Mouse (Mus musculus) neural tube, embryonic 11.5 days (tissue): ENCODE measurements around the gene Ntn5. TPM values are rescaled to one million over a fixed set of nuclear protein-coding genes. Genes with fewer than 3 reads are reported as not detected.

Experiments
- ATAC-seq: fragments of 200-750 bp; cut with Nextera tagmentation; 2 replicates; pipeline ENCODE4 v1.8.0; 2017; ENCODE audit warnings: moderate number of reproducible peaks, mild to moderate bottlenecking, moderate TSS enrichment, moderate library complexity; ENCODE audit not compliant: insufficient read depth, low FRiP score, low TSS enrichment
- DNase-seq: peaks from one replicate; pipeline ENCODE4 v3.0.0-alpha.2; 2015; ENCODE audit warnings: low spot score
- H3K27ac ChIP-seq: fragments of 300-500 bp; sonication (generic); 2 replicates; pipeline ENCODE4 v1.5.1; 2014; ENCODE audit warnings: low read depth, mild to moderate bottlenecking, low read length
- H3K27me3 ChIP-seq: fragments of 300-500 bp; sonication (generic); 2 replicates; pipeline ENCODE4 v1.6.1; 2014; ENCODE audit warnings: mild to moderate bottlenecking, low read length, mixed read lengths; ENCODE audit not compliant: control insufficient read depth, insufficient read depth
- H3K36me3 ChIP-seq: fragments of 300-500 bp; sonication (generic); 2 replicates; pipeline ENCODE4 v1.6.1; 2014; ENCODE audit warnings: mild to moderate bottlenecking, low read length, moderate library complexity, mixed read lengths; ENCODE audit not compliant: control insufficient read depth, insufficient read depth
- H3K4me1 ChIP-seq: fragments of 300-500 bp; sonication (generic); 2 replicates; pipeline ENCODE4 v1.6.1; 2014; ENCODE audit warnings: low read length, mixed read lengths; ENCODE audit not compliant: control insufficient read depth, insufficient read depth
- H3K4me2 ChIP-seq: fragments of 300-500 bp; sonication (generic); 2 replicates; pipeline ENCODE4 v1.6.1; 2014; ENCODE audit warnings: low read depth, mild to moderate bottlenecking, moderate library complexity
- H3K4me3 ChIP-seq: fragments of 300-500 bp; sonication (generic); 2 replicates; pipeline ENCODE4 v1.5.1; 2014; ENCODE audit warnings: low read depth, low read length
- H3K9ac ChIP-seq: fragments of 300-500 bp; sonication (generic); 2 replicates; pipeline ENCODE4 v1.6.1; 2014; ENCODE audit warnings: mild to moderate bottlenecking, low read length
- H3K9me3 ChIP-seq: fragments of 300-500 bp; sonication (generic); 2 replicates; pipeline ENCODE4 v1.6.1; 2016; ENCODE audit warnings: low read length; ENCODE audit not compliant: control insufficient read depth
- WGBS: fragments of 180-500 bp; shearing (Covaris S2); extraction: QIAGEN DNeasy Blood & Tissue Kit; methylation state at CpG from one replicate; pipeline ENCODE4 v1.1.7; 2014; 5-methylcytosine and 5-hydroxymethylcytosine counted together
- polyA plus RNA-seq: library from polyadenylated mRNA; unstranded; fragments of >200 nt; fragmentation: Nextera tagmentation; extraction: Ambion mirVana; gene quantifications from 2 replicates; pipeline ENCODE4 v1.2.1, GENCODE M21; 2014

Gene Ntn5
- polyA plus RNA-seq, 1 experiment from 2014 or later: 1.4 TPM

GRCm38 (mm10) chr7:45721642-45722347 lies 38.0 kb downstream of the Ntn5 start:
- Histone ChIP-seq H3K27ac (no peak overlapping the region), H3K9me3 (no peaks in the 10 kb centered on the region), H3K27me3 (no peaks in the 10 kb centered on the region), H3K36me3 (peaks cover 34% of the 10 kb centered on the region), H3K4me1 (peaks cover 11% of the 10 kb centered on the region), H3K9ac (no peak overlapping the region), H3K4me2 (no peak overlapping the region), H3K4me3 (0 out of 2 replicates have a peak overlapping the region, but pooled peaks have one; percentile 2)
- WGBS: 73% methylated on average over 13 of the region's 13 CpGs
- DNase-seq (no peak), ATAC-seq (no peak)

GRCm38 (mm10) chr7:45722348-45722713 lies 38.5 kb downstream of the Ntn5 start:
- Histone ChIP-seq H3K9ac (no peak overlapping the region), H3K4me3 (0 out of 2 replicates have a peak overlapping the region, but pooled peaks have one; percentile 2), H3K27ac (no peak overlapping the region), H3K4me2 (no peak overlapping the region), H3K9me3 (no peaks in the 10 kb centered on the region), H3K4me1 (peaks cover 8% of the 10 kb centered on the region), H3K36me3 (peaks cover 34% of the 10 kb centered on the region), H3K27me3 (no peaks in the 10 kb centered on the region)
- 79% methylated on average over 13 of the region's 13 CpGs for WGBS
- ATAC-seq (no peak), DNase-seq (no peak)

GRCm38 (mm10) chr7:45723301-45723700 lies 39.5 kb downstream of the Ntn5 start:
- peaks cover 8% of the 10 kb centered on the region for H3K4me1 ChIP-seq
- no peak for ATAC-seq
- no peak overlapping the region for H3K9ac ChIP-seq
- no peak overlapping the region for H3K4me3 ChIP-seq
- no peak for DNase-seq
- H3K27me3 ChIP-seq: no peaks in the 10 kb centered on the region
- 94% methylated on average over 4 of the region's 4 CpGs for WGBS
- no peaks in the 10 kb centered on the region for H3K9me3 ChIP-seq
- peaks cover 34% of the 10 kb centered on the region for H3K36me3 ChIP-seq
- no peak overlapping the region for H3K27ac ChIP-seq
- H3K4me2 ChIP-seq: no peak overlapping the region

GRCm38 (mm10) chr7:45723781-45724180 lies 40.0 kb downstream of the Ntn5 start:
- no peak for DNase-seq
- 95% methylated on average over 14 of the region's 14 CpGs for WGBS
- Histone ChIP-seq H3K27ac (no peak overlapping the region), H3K9ac (no peak overlapping the region), H3K4me1 (peaks cover 6% of the 10 kb centered on the region), H3K36me3 (peaks cover 34% of the 10 kb centered on the region), H3K4me2 (no peak overlapping the region), H3K9me3 (no peaks in the 10 kb centered on the region), H3K4me3 (no peak overlapping the region), H3K27me3 (no peaks in the 10 kb centered on the region)
- no peak for ATAC-seq

DNA sequence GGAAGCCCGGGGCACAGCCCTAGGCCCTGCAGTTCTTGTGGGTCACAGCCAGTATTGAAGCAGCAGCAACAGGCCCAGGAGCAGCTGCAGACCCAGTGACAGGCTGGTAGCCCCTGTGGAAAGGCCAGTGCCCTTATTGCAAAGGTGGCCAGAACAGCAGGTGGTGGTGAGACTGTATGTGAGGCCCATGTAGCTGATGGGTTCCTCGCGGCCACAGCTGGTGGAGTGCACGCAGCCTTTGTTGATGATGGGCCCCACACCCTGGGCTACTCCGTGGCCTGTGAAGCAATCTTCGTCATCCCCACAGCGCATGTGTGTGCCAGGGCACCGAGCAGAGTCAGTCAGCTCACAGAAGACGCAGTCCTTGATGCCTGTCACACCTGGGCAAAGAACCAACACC lies 41.3 kb downstream of the Ntn5 start:
- H3K4me3 ChIP-seq: no peak overlapping the region
- H3K4me2 ChIP-seq: no peak overlapping the region
- 92% methylated on average over 9 of the region's 9 CpGs for WGBS
- ATAC-seq (no peak), DNase-seq (no peak)
- no peak overlapping the region for H3K27ac ChIP-seq
- H3K4me1 ChIP-seq: no peaks in the 10 kb centered on the region
- H3K9me3 ChIP-seq: no peaks in the 10 kb centered on the region
- H3K36me3 ChIP-seq: peaks cover 27% of the 10 kb centered on the region
- no peak overlapping the region; the same call in 1 of the 2 replicates for H3K9ac ChIP-seq
- no peaks in the 10 kb centered on the region for H3K27me3 ChIP-seq

GRCm38 (mm10) chr7:45725713-45726112 lies 41.9 kb downstream of the Ntn5 start, which contains the start of gene Spaca4:
TSS of gene Spaca4 (minus strand) at chr7:45725813.
- ATAC-seq: no peak
- H3K9me3 ChIP-seq: no peaks in the 10 kb centered on the region
- H3K36me3 ChIP-seq: peaks cover 26% of the 10 kb centered on the region
- H3K4me2 ChIP-seq: no peak within 1 kb of the TSS
- no peak within 1 kb of the TSS for H3K27ac ChIP-seq
- 94% methylated on average over 11 of the region's 11 CpGs for WGBS
- H3K4me1 ChIP-seq: no peaks in the 10 kb centered on the region
- no peaks in the 10 kb centered on the region for H3K27me3 ChIP-seq
- H3K4me3 ChIP-seq: no peak within 1 kb of the TSS
- H3K9ac ChIP-seq: no peak within 1 kb of the TSS; the same call in 1 of the 2 replicates
- no peak for DNase-seq

GRCm38 (mm10) chr7:45726419-45726818 lies 42.6 kb downstream of the Ntn5 start:
- Histone ChIP-seq H3K9me3 (no peaks in the 10 kb centered on the region), H3K27ac (no peak overlapping the region), H3K36me3 (peaks cover 22% of the 10 kb centered on the region), H3K4me1 (no peaks in the 10 kb centered on the region), H3K9ac (no peak overlapping the region), H3K27me3 (no peaks in the 10 kb centered on the region), H3K4me2 (no peak overlapping the region), H3K4me3 (no peak overlapping the region)
- WGBS: 92% methylated on average over 10 of the region's 10 CpGs
- DNase-seq (no peak), ATAC-seq (no peak)

DNA sequence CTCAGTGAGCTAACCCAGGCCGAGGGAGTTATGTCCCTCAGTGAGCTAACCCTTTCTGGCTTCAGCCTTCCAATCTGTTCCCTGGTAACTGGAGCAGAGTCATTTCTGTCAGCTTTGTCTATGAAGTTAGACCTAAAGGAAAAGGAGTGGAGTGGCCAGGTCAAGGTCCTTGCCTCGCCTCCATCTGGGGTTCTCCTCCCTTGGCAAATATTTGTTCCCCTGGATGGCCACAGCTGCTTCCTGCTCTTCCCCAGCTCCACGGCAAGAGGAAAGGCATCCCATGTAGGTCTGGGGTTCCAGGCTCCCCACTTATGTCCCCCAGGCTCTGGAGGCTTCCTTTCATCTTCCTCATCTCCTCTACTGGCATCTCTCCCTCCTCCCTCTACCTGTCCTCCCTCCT lies 43.8 kb downstream of the Ntn5 start:
- no peak for DNase-seq
- Histone ChIP-seq H3K9me3 (no peaks in the 10 kb centered on the region), H3K36me3 (peaks cover 18% of the 10 kb centered on the region), H3K4me2 (no peak overlapping the region), H3K27ac (no peak overlapping the region), H3K4me3 (no peak overlapping the region), H3K27me3 (no peaks in the 10 kb centered on the region), H3K9ac (no peak overlapping the region), H3K4me1 (no peaks in the 10 kb centered on the region)
- ATAC-seq: no peak
- WGBS: 89% methylated on average over 3 of the region's 3 CpGs

GRCm38 (mm10) chr7:45730727-45731431 lies 47.1 kb downstream of the Ntn5 start:
- 18% methylated on average over 16 of the region's 16 CpGs for whole genome bisulfite sequencing

More at GRCm38 (mm10) chr7:45730727-45731431, 47.1 kb downstream of the Ntn5 start:
- Histone ChIP-seq H3K27me3 (no peaks in the 10 kb centered on the region), H3K4me2 (no peak overlapping the region), H3K4me3 (no peak overlapping the region), H3K36me3 (peaks cover 3% of the 10 kb centered on the region; the same call in 1 of the 2 replicates), H3K9me3 (no peaks in the 10 kb centered on the region), H3K9ac (no peak overlapping the region), H3K4me1 (no peaks in the 10 kb centered on the region), H3K27ac (no peak overlapping the region)
- no peak for ATAC-seq
- DNase-seq: peak; percentile 72
